Mouse (Mus musculus): ENCODE data around the gene Pim1. TPM values are rescaled to one million over a fixed set of nuclear protein-coding genes. Genes with fewer than 3 reads are reported as not detected.
"Not testable (repeated sequence)": the region's sequence is repeated elsewhere in the genome, so short reads cannot be mapped to it uniquely, and the experiment has no call there.

Pim1 gene
- polyA plus RNA-seq, 1 experiment from 2014 or later: 17.4 TPM

DNA sequence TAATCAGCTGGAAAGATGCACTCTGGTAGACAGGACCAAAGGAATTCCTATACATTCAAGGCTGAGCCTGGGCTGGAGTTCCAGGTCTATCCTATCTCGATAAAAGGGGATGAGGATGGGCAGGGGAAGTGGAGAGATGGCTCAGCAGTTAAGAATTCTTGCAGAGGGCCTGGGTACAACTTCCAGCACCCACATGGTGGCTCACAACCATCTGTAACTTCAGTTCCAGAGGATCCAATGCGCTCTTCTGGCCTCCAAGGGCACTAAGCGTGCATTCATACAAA, 6.5 kb downstream of the Pim1 start:
- Histone ChIP-seq H3K36me3 (peaks cover 14% of the 10 kb centered on the region), H3K4me1 (peaks cover 23% of the 10 kb centered on the region), H3K4me3 (no peak overlapping the region), H3K9ac (no peak overlapping the region), H3K27ac (no peak overlapping the region), H3K4me2 (no peak overlapping the region), H3K9me3 (no peaks in the 10 kb centered on the region), H3K27me3 (no peaks in the 10 kb centered on the region)
- ATAC-seq (ENCODE audit: insufficient number of reproducible peaks, insufficient read depth, low FRiP score, low TSS enrichment, low read depth): no peak
- 98% methylated on average over 3 of the region's 3 CpGs for WGBS

DNA sequence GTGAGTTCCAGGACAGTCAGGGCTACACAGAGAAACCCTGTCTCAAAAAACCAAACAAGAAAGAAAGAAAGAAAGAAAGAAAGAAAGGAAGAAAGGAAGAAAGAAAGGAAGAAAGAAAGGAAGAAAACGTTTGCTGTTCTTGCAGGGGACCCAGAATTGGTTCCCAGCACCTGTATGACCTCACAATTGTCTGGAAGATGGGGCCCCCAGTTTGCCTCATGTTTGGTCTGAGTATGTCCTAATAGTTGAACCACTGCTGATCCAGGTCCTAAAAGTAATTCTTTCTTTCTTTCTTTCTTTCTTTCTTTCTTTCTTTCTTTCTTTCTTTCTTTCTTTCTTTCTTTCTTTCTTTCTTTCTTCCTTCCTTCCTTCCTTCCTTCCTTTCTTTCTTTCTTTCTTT, 6.9 kb downstream of the Pim1 start:
- not testable (repeated sequence) for H3K27me3 ChIP-seq; H3K9ac ChIP-seq; ATAC-seq (ENCODE audit: insufficient number of reproducible peaks, insufficient read depth, low FRiP score, low TSS enrichment, low read depth); H3K4me2 ChIP-seq; H3K27ac ChIP-seq; H3K9me3 ChIP-seq; H3K4me3 ChIP-seq
- Histone ChIP-seq H3K36me3 (peaks cover 14% of the 10 kb centered on the region), H3K4me1 (peaks cover 26% of the 10 kb centered on the region)
- 57% methylated on average over 1 of the region's 1 CpGs for WGBS

GRCm38 (mm10) chr17:29498028-29498427, 7.5 kb downstream of the Pim1 start:
- ATAC-seq (ENCODE audit: insufficient number of reproducible peaks, insufficient read depth, low FRiP score, low TSS enrichment, low read depth): no peak
- WGBS: 37% methylated on average over 4 of the region's 4 CpGs
- no peaks in the 10 kb centered on the region for H3K27me3 ChIP-seq
- no peaks in the 10 kb centered on the region for H3K9me3 ChIP-seq
- no peak overlapping the region for H3K4me2 ChIP-seq
- H3K4me1 ChIP-seq: peaks cover 29% of the 10 kb centered on the region
- H3K27ac ChIP-seq: peak overlapping the region; percentile 39; the same call in 1 of the 2 replicates
- H3K9ac ChIP-seq: no peak overlapping the region
- H3K36me3 ChIP-seq: peaks cover 14% of the 10 kb centered on the region
- H3K4me3 ChIP-seq: no peak overlapping the region

GRCm38 (mm10) chr17:29498952-29499351, 8.4 kb downstream of the Pim1 start:
- not testable (repeated sequence) for H3K9me3 ChIP-seq; H3K4me2 ChIP-seq; H3K36me3 ChIP-seq; ATAC-seq (ENCODE audit: insufficient number of reproducible peaks, insufficient read depth, low FRiP score, low TSS enrichment, low read depth); H3K27me3 ChIP-seq; H3K9ac ChIP-seq; H3K27ac ChIP-seq; H3K4me3 ChIP-seq
- H3K4me1 ChIP-seq: peaks cover 23% of the 10 kb centered on the region
- 91% methylated on average over 2 of the region's 2 CpGs for WGBS

GRCm38 (mm10) chr17:29499511-29499910, 9.0 kb downstream of the Pim1 start:
- H3K36me3 ChIP-seq: peaks cover 3% of the 10 kb centered on the region
- peaks cover 21% of the 10 kb centered on the region for H3K4me1 ChIP-seq
- no peak overlapping the region for H3K4me3 ChIP-seq
- 72% methylated on average over 6 of the region's 6 CpGs for WGBS
- H3K27ac ChIP-seq: no peak overlapping the region
- H3K27me3 ChIP-seq: 0 out of 2 replicates have a peak, but pooled peaks cover 3% of the 10 kb centered on the region
- no peak for ATAC-seq (ENCODE audit: insufficient number of reproducible peaks, insufficient read depth, low FRiP score, low TSS enrichment, low read depth)
- H3K9me3 ChIP-seq: no peaks in the 10 kb centered on the region
- H3K4me2 ChIP-seq: no peak overlapping the region
- H3K9ac ChIP-seq: no peak overlapping the region

DNA sequence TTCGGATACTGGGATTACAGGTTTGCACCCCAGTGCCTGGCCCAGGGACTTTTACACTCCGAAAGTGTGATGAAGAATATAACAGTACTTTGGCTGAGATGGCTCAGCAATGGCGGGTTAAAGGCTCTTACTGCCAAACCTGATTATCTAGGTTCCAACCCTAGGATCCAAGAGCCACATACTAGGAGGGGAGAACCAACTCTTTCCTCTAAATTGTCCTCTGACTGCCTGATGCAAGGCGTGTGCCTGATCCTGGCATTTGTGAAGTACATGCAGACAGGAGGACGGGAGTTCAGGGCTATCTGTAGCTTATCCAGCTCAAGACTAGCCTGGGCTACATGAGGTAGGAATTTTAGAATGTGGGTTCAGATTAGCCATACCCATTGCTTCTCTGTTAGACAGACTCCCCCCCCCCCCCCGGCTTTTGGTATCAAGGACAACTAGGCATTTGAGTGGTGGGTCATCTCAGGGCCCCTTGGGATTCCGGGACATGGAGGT, 9.7 kb downstream of the Pim1 start:
- WGBS: 76% methylated on average over 7 of the region's 7 CpGs
- no peak overlapping the region for H3K9ac ChIP-seq
- H3K27ac ChIP-seq: no peak overlapping the region

GRCm38 (mm10) chr17:29500802-29501469, 10.4 kb downstream of the Pim1 start:
- Histone ChIP-seq H3K4me3 (no peak overlapping the region), H3K27me3 (0 out of 2 replicates have a peak, but pooled peaks cover 3% of the 10 kb centered on the region), H3K9ac (no peak overlapping the region), H3K36me3 (no peaks in the 10 kb centered on the region), H3K4me2 (no peak overlapping the region), H3K9me3 (no peaks in the 10 kb centered on the region), H3K27ac (no peak overlapping the region), H3K4me1 (peaks cover 18% of the 10 kb centered on the region)
- WGBS: 77% methylated on average over 17 of the region's 17 CpGs
- no peak for ATAC-seq (ENCODE audit: insufficient number of reproducible peaks, insufficient read depth, low FRiP score, low TSS enrichment, low read depth)

More for the DNA sequence above, 9.7 kb downstream of the Pim1 start:
- H3K4me1 ChIP-seq: peaks cover 18% of the 10 kb centered on the region
- H3K27me3 ChIP-seq: 0 out of 2 replicates have a peak, but pooled peaks cover 3% of the 10 kb centered on the region
- no peaks in the 10 kb centered on the region for H3K9me3 ChIP-seq
- no peak overlapping the region for H3K4me2 ChIP-seq
- H3K36me3 ChIP-seq: no peaks in the 10 kb centered on the region
- no peak overlapping the region for H3K4me3 ChIP-seq
- no peak for ATAC-seq (ENCODE audit: insufficient number of reproducible peaks, insufficient read depth, low FRiP score, low TSS enrichment, low read depth)

DNA sequence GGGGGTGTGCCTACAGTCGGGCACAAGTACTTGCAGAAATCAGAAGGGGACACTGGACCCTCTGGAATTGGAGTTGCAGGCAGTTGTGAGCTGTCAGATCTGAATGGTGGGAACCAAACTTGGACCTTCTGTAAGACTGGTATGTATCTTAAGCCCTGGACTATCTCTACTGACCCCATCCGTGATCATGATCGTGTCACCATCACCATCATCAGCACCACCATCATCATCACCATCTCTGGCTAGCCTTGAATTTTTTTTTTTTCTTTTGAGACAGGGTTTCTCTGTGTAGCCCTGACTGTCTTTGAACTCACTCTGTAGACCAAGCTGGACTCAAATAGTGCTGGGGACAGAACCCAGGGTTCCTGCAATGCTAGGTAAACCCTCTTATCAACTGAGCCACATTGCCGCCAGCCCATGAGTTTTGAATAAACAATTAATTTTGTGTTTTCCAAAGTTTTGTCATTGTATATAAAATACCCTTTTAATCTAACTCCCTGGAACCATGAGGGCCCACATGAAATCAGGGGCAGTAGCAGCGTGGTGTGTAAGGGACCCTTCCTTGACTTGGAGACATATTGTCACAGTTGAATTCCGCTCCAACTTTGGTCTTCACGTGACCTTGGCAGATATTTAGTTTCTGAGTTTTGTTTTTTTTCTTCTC, 11.6 kb downstream of the Pim1 start:
- no peak overlapping the region for H3K9ac ChIP-seq
- H3K9me3 ChIP-seq: no peaks in the 10 kb centered on the region
- ATAC-seq (ENCODE audit: insufficient number of reproducible peaks, insufficient read depth, low FRiP score, low TSS enrichment, low read depth): no peak
- no peaks in the 10 kb centered on the region for H3K36me3 ChIP-seq
- H3K27me3 ChIP-seq: 0 out of 2 replicates have a peak, but pooled peaks cover 3% of the 10 kb centered on the region
- no peak overlapping the region for H3K4me3 ChIP-seq
- WGBS: 71% methylated on average over 7 of the region's 7 CpGs
- H3K27ac ChIP-seq: no peak overlapping the region
- H3K4me2 ChIP-seq: peak overlapping the region; percentile 51; the same call in 1 of the 2 replicates
- peaks cover 18% of the 10 kb centered on the region for H3K4me1 ChIP-seq

GRCm38 (mm10) chr17:29502669-29503665, 12.4 kb downstream of the Pim1 start:
- Histone ChIP-seq H3K4me3 (peak overlapping the region; percentile 24), H3K36me3 (no peaks in the 10 kb centered on the region), H3K9ac (0 out of 2 replicates have a peak overlapping the region, but pooled peaks have one; percentile 40), H3K9me3 (no peaks in the 10 kb centered on the region), H3K27ac (no peak overlapping the region), H3K4me2 (peak overlapping the region; percentile 51), H3K27me3 (0 out of 2 replicates have a peak, but pooled peaks cover 3% of the 10 kb centered on the region), H3K4me1 (peaks cover 16% of the 10 kb centered on the region)
- no peak for ATAC-seq (ENCODE audit: insufficient number of reproducible peaks, insufficient read depth, low FRiP score, low TSS enrichment, low read depth)
- 14% methylated on average over 32 of the region's 32 CpGs for WGBS

GRCm38 (mm10) chr17:29503700-29504099, 13.1 kb downstream of the Pim1 start:
- Histone ChIP-seq H3K4me1 (peaks cover 11% of the 10 kb centered on the region), H3K4me3 (no peak overlapping the region), H3K36me3 (no peaks in the 10 kb centered on the region), H3K27ac (no peak overlapping the region), H3K27me3 (0 out of 2 replicates have a peak, but pooled peaks cover 3% of the 10 kb centered on the region), H3K9ac (no peak overlapping the region), H3K4me2 (no peak overlapping the region), H3K9me3 (no peaks in the 10 kb centered on the region)
- 78% methylated on average over 5 of the region's 5 CpGs for WGBS
- no peak for ATAC-seq (ENCODE audit: insufficient number of reproducible peaks, insufficient read depth, low FRiP score, low TSS enrichment, low read depth)

- H3K4me3 ChIP-seq: no peak overlapping the region
- H3K9me3 ChIP-seq: no peaks in the 10 kb centered on the region
- peaks cover under 1% of the 10 kb centered on the region for H3K4me1 ChIP-seq
- no peak for ATAC-seq (ENCODE audit: insufficient number of reproducible peaks, insufficient read depth, low FRiP score, low TSS enrichment, low read depth)
- no peak overlapping the region for H3K9ac ChIP-seq
- H3K27ac ChIP-seq: no peak overlapping the region
- H3K4me2 ChIP-seq: no peak overlapping the region
- H3K27me3 ChIP-seq: no peaks in the 10 kb centered on the region
- H3K36me3 ChIP-seq: no peaks in the 10 kb centered on the region
- 73% methylated on average over 12 of the region's 12 CpGs for WGBS
Observed at GRCm38 (mm10) chr17:29508927-29509608, 18.5 kb downstream of the Pim1 start.
